Mouse (Mus musculus) intestine, postnatal 0 days (tissue): ENCODE measurements at regions not wholly inside any gene's neighbourhood (a gene's known extent, or its start where the extent isn't known, plus 50 kb on each side); places are given as distances from the start of the nearest gene placed in this dataset.

Experiments used
- ATAC-seq: fragments of 200-750 bp; cut with Nextera tagmentation; 2 replicates; pipeline ENCODE4 v1.8.0; 2017; ENCODE audit warnings: mild to moderate bottlenecking, moderate TSS enrichment, moderate library complexity
- H3K27ac ChIP-seq: fragments of 300-500 bp; sonication (generic); 2 replicates; pipeline ENCODE4 v1.5.1; 2014; ENCODE audit warnings: mild to moderate bottlenecking, low read depth, low read length, moderate library complexity
- H3K27me3 ChIP-seq: fragments of 300-500 bp; sonication (generic); replicated peaks from 2 replicates; pipeline ENCODE4 v1.6.1; 2014; ENCODE audit warnings: low read length, mixed read lengths; ENCODE audit not compliant: control insufficient read depth, insufficient read depth
- H3K36me3 ChIP-seq: fragments of 300-500 bp; sonication (generic); 2 replicates; pipeline ENCODE4 v1.6.1; 2014; ENCODE audit warnings: mild to moderate bottlenecking, moderate library complexity; ENCODE audit not compliant: control insufficient read depth, insufficient read depth
- H3K4me1 ChIP-seq: fragments of 300-500 bp; sonication (generic); replicated peaks from 2 replicates; pipeline ENCODE4 v1.6.1; 2014; ENCODE audit warnings: antibody characterized with exemption, low read length, mixed read lengths; ENCODE audit not compliant: control insufficient read depth, insufficient read depth
- H3K4me2 ChIP-seq: fragments of 300-500 bp; sonication (generic); replicated peaks from 2 replicates; pipeline ENCODE4 v1.6.1; 2014; ENCODE audit warnings: low read depth, mild to moderate bottlenecking, moderate library complexity
- H3K4me3 ChIP-seq: fragments of 300-500 bp; sonication (generic); 2 replicates; pipeline ENCODE4 v1.5.1; 2014; ENCODE audit warnings: low read depth, low read length
- H3K9ac ChIP-seq: fragments of 300-500 bp; sonication (generic); 2 replicates; pipeline ENCODE4 v1.6.1; 2014; ENCODE audit warnings: mild to moderate bottlenecking, low read depth, low read length
- H3K9me3 ChIP-seq: fragments of 300-500 bp; sonication (generic); 2 replicates; pipeline ENCODE4 v1.6.1; 2016; ENCODE audit warnings: mixed run types; ENCODE audit not compliant: control insufficient read depth
- CTCF ChIP-seq: sonication (generic); IDR thresholded peaks from 2 replicates; pipeline ENCODE4 v1.5.1; 2016; ENCODE audit warnings: low read depth, mild to moderate bottlenecking, control low read depth, antibody characterized with exemption, moderate library complexity
- WGBS: fragments of 180-500 bp; shearing (Covaris S2); extraction: QIAGEN DNeasy Blood & Tissue Kit; methylation state at CpG from one replicate; pipeline ENCODE4 v1.1.7; 2014; 5-methylcytosine and 5-hydroxymethylcytosine counted together

- Histone ChIP-seq H3K4me1 (no peaks in the 10 kb centered on the region), H3K9me3 (no peaks in the 10 kb centered on the region), H3K4me3 (no peak overlapping the region), H3K27ac (no peak overlapping the region), H3K27me3 (no peaks in the 10 kb centered on the region), H3K9ac (no peak overlapping the region), H3K4me2 (no peak overlapping the region), H3K36me3 (no peaks in the 10 kb centered on the region)
- 55% methylated on average over 14 of the region's 14 CpGs for WGBS
- ATAC-seq = peak; percentile 17; the same call in 1 of the 2 replicates
- TF ChIP-seq CTCF = no peak
Measured at GRCm38 (mm10) chr10:119063209-119063699, 176.6 kb downstream of the Cand1 start.

- H3K9ac ChIP-seq = no peak overlapping the region
- H3K27me3 ChIP-seq = no peaks in the 10 kb centered on the region
- ATAC-seq = no peak
- H3K36me3 ChIP-seq = no peaks in the 10 kb centered on the region
- no peak overlapping the region for H3K4me2 ChIP-seq
- H3K4me1 ChIP-seq = no peaks in the 10 kb centered on the region
- no peak overlapping the region for H3K4me3 ChIP-seq
- no peaks in the 10 kb centered on the region for H3K9me3 ChIP-seq
- no peak for TF ChIP-seq CTCF
- WGBS = 77% methylated on average over 13 of the region's 13 CpGs
- no peak overlapping the region for H3K27ac ChIP-seq
Measured at GRCm38 (mm10) chr10:119061958-119062599, 177.8 kb downstream of the Cand1 start.

- H3K4me3 ChIP-seq = no peak overlapping the region
- no peaks in the 10 kb centered on the region for H3K9me3 ChIP-seq
- no peaks in the 10 kb centered on the region for H3K4me1 ChIP-seq
- no peak for ATAC-seq
- 89% methylated on average over 8 of the region's 8 CpGs for WGBS
- H3K27me3 ChIP-seq = no peaks in the 10 kb centered on the region
- no peak overlapping the region for H3K27ac ChIP-seq
- H3K4me2 ChIP-seq = no peak overlapping the region
- H3K9ac ChIP-seq = no peak overlapping the region
- TF ChIP-seq CTCF = no peak
- H3K36me3 ChIP-seq = no peaks in the 10 kb centered on the region
Measured at GRCm38 (mm10) chr10:119061349-119061850, 178.5 kb downstream of the Cand1 start.

GRCm38 (mm10) chr10:119058493-119059020 lies 181.3 kb downstream of the Cand1 start:
- Histone ChIP-seq H3K27me3 (no peaks in the 10 kb centered on the region), H3K9ac (no peak overlapping the region), H3K9me3 (no peaks in the 10 kb centered on the region), H3K4me2 (no peak overlapping the region), H3K27ac (no peak overlapping the region), H3K4me3 (no peak overlapping the region), H3K36me3 (no peaks in the 10 kb centered on the region), H3K4me1 (no peaks in the 10 kb centered on the region)
- ATAC-seq = peak; percentile 85
- 40% methylated on average over 10 of the region's 10 CpGs for WGBS
- TF ChIP-seq CTCF = no peak

GRCm38 (mm10) chr10:119055199-119055785 lies 184.6 kb downstream of the Cand1 start:
- Histone ChIP-seq H3K9ac (no peak overlapping the region), H3K4me2 (no peak overlapping the region), H3K4me3 (no peak overlapping the region), H3K27ac (no peak overlapping the region), H3K27me3 (no peaks in the 10 kb centered on the region), H3K4me1 (no peaks in the 10 kb centered on the region), H3K9me3 (no peaks in the 10 kb centered on the region), H3K36me3 (no peaks in the 10 kb centered on the region)
- no peak for ATAC-seq
- TF ChIP-seq CTCF = no peak
- WGBS = 61% methylated on average over 13 of the region's 13 CpGs
